Mouse (Mus musculus) spleen, adult 12 weeks (tissue): ENCODE data around the gene Lrrc75a.

Experiments
- DNase-seq: peaks from one replicate; pipeline ENCODE4 v3.0.0; 2022; ENCODE audit warnings: low spot score

Gene Lrrc75a

DNA sequence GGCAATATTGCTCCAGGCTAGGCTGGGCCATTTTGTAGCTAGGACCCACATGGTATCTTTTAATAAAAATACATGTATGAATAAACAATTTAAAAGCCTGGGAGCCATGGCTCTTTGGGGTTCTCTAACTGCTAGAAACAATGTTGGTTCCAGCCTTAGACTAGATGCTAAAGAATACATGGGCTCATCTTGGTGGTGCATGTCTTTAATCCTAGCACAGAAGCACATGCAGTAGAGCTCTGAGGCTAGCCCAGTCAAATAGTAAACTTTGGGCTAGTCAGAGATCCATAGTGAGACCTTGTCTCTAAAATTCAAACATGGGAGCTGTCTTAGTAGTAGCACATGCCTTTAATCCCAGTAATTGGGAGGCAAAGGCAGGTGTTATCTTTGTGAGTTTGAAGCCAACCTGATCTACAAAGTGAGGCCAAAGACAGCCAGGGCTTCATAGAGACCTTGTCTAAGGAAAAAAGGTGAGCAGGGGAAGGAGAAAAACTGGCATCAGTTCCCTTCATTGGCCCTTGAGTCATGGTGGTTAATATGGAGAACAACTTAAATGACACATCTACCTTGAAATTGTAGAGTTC is 93.3 kb downstream of the Lrrc75a start:
- no peak for DNase-seq
